ENCODE assay signal across 8 mouse cellular contexts in genomic region chr8:94098081-94098974, GRCm38 (mm10). TPM values are rescaled to one million over a fixed set of nuclear protein-coding genes. Genes with fewer than 3 reads are reported as not detected.
A peak's percentile ranks its signal among the peaks of the same experiment; 100 is the strongest.
DNase-seq lines count a peak whose midpoint lies in the region; ATAC-seq and TF ChIP-seq lines count a peak whose summit lies in the region.

Gene Bbs2, minus strand, starts transcription at chr8:94098928.

- TF ChIP-seq EP300 in ES-Bruce4 (IDR thresholded peaks at IDR 0.05; ENCODE audit: insufficient read depth, low read depth, low read length): no peak
- TF ChIP-seq EP300 in liver, postnatal 0 days (IDR thresholded peaks at IDR 0.05; ENCODE audit: low read depth): no peak

- peak within 1 kb of the TSS; percentile 69 for H3K4me2 ChIP-seq in forebrain, embryonic 13.5 days
- H3K4me2 ChIP-seq in liver, postnatal 0 days (ENCODE audit: low read depth, low read length): peak within 1 kb of the TSS; percentile 68
- peak within 1 kb of the TSS; percentile 55 for H3K4me2 ChIP-seq in neural tube, embryonic 14.5 days (ENCODE audit: low read depth, low read length)

- H3K27ac ChIP-seq in ES-Bruce4 (ENCODE audit: insufficient read depth, low read length): peak within 1 kb of the TSS; percentile 59
- peak within 1 kb of the TSS; percentile 99 for H3K27ac ChIP-seq in forebrain, embryonic 13.5 days
- peak within 1 kb of the TSS; percentile 79 for H3K27ac ChIP-seq in liver, postnatal 0 days (ENCODE audit: low read depth)
- peak within 1 kb of the TSS; percentile 93 for H3K27ac ChIP-seq in neural tube, embryonic 14.5 days (ENCODE audit: low read depth, low read length)

- no peaks in the 10 kb centered on the region for H3K36me3 ChIP-seq in ES-Bruce4 (ENCODE audit: control insufficient read depth, insufficient read depth, low read length, poor library complexity, severe bottlenecking)
- H3K36me3 ChIP-seq in forebrain, embryonic 13.5 days (ENCODE audit: poor library complexity, severe bottlenecking): no peaks in the 10 kb centered on the region
- no peaks in the 10 kb centered on the region for H3K36me3 ChIP-seq in liver, postnatal 0 days (replicated peaks; ENCODE audit: insufficient read depth, low read length)
- no peaks in the 10 kb centered on the region for H3K36me3 ChIP-seq in neural tube, embryonic 14.5 days (ENCODE audit: control insufficient read depth, insufficient read depth, low read length)

- no peaks in the 10 kb centered on the region for H3K4me1 ChIP-seq in ES-Bruce4 (ENCODE audit: control insufficient read depth, insufficient read depth, low read length)
- peaks cover 18% of the 10 kb centered on the region for H3K4me1 ChIP-seq in forebrain, embryonic 13.5 days
- peaks cover 10% of the 10 kb centered on the region for H3K4me1 ChIP-seq in liver, postnatal 0 days (ENCODE audit: insufficient read depth)
- H3K4me1 ChIP-seq in neural tube, embryonic 14.5 days (ENCODE audit: control insufficient read depth, insufficient read depth, low read length): peaks cover 7% of the 10 kb centered on the region; the same call in 1 of the 2 replicates

- H3K4me3 ChIP-seq in ES-Bruce4 (ENCODE audit: low read depth, low read length): peak within 1 kb of the TSS; percentile 69
- H3K4me3 ChIP-seq in forebrain, embryonic 13.5 days: peak within 1 kb of the TSS; percentile 53
- H3K4me3 ChIP-seq in liver, postnatal 0 days (ENCODE audit: low read depth, low read length): peak within 1 kb of the TSS; percentile 64
- H3K4me3 ChIP-seq in neural tube, embryonic 14.5 days (ENCODE audit: low read depth, low read length): peak within 1 kb of the TSS; percentile 44

- 1% methylated on average over 61 of the region's 61 CpGs for WGBS in forebrain, embryonic 13.5 days
- WGBS in large intestine, adult 2 months: 1% methylated on average over 61 of the region's 61 CpGs
- WGBS in liver, postnatal 0 days (ENCODE audit: insufficient replicate concordance): 3% methylated on average over 61 of the region's 61 CpGs
- under 1% methylated on average over 61 of the region's 61 CpGs for WGBS in neural tube, embryonic 14.5 days

- H3K9ac ChIP-seq in ES-Bruce4 (ENCODE audit: low read depth, poor library complexity, severe bottlenecking): peak within 1 kb of the TSS; percentile 38
- H3K9ac ChIP-seq in forebrain, embryonic 13.5 days: peak within 1 kb of the TSS; percentile 73
- H3K9ac ChIP-seq in liver, postnatal 0 days (replicated peaks): peak within 1 kb of the TSS; percentile 55
- peak within 1 kb of the TSS; percentile 51 for H3K9ac ChIP-seq in neural tube, embryonic 14.5 days (replicated peaks; ENCODE audit: low read depth, low read length)

- H3K27me3 ChIP-seq in ES-Bruce4 (ENCODE audit: control insufficient read depth, insufficient read depth, low read length, poor library complexity, severe bottlenecking): no peaks in the 10 kb centered on the region
- no peaks in the 10 kb centered on the region for H3K27me3 ChIP-seq in forebrain, embryonic 13.5 days
- H3K27me3 ChIP-seq in liver, postnatal 0 days (ENCODE audit: insufficient read depth, low read length): no peaks in the 10 kb centered on the region
- no peaks in the 10 kb centered on the region for H3K27me3 ChIP-seq in neural tube, embryonic 14.5 days (ENCODE audit: control insufficient read depth, insufficient read depth, low read length)

- H3K9me3 ChIP-seq in ES-Bruce4 (replicated peaks; ENCODE audit: control insufficient read depth, insufficient read depth, low read length, poor library complexity, severe bottlenecking): no peaks in the 10 kb centered on the region
- no peaks in the 10 kb centered on the region for H3K9me3 ChIP-seq in forebrain, embryonic 13.5 days (replicated peaks)
- no peaks in the 10 kb centered on the region for H3K9me3 ChIP-seq in liver, postnatal 0 days (ENCODE audit: low read length)
- no peaks in the 10 kb centered on the region for H3K9me3 ChIP-seq in neural tube, embryonic 14.5 days (ENCODE audit: control insufficient read depth, low read length)

- intact Hi-C loops in heart, postnatal 10 days (cut with DNase I): no loop called here

- ATAC-seq in cerebellum, adult (ENCODE audit: insufficient number of reproducible peaks, low FRiP score, low TSS enrichment): peak; percentile 99
- peak; percentile 99 for ATAC-seq in forebrain, embryonic 13.5 days
- peak; percentile 100 for ATAC-seq in liver, postnatal 0 days
- peak; percentile 99 for ATAC-seq in neural tube, embryonic 14.5 days (ENCODE audit: low read depth)

- DNase-seq in heart, postnatal 10 days: peak; percentile 99 to 100
- peak; percentile 99 for DNase-seq in large intestine, adult 2 months (ENCODE audit: low read depth, low spot score)
- peak; percentile 98 for DNase-seq in liver, postnatal 0 days
- DNase-seq in testis, postnatal 10 days (ENCODE audit: low spot score): peak; percentile 99

- peak; percentile 93 for TF ChIP-seq POLR2A in ES-Bruce4 (IDR thresholded peaks at IDR 0.05; ENCODE audit: insufficient read depth, low read length)

- peak; percentile 31 for TF ChIP-seq CTCF in ES-Bruce4 (IDR thresholded peaks at IDR 0.05; ENCODE audit: low read depth, low read length)
- peak; percentile 66 for TF ChIP-seq CTCF in liver, postnatal 0 days (IDR thresholded peaks at IDR 0.05; ENCODE audit: low read depth)

RNA-seq across cellular contexts. Expression of gene Bbs2, which starts in this region (rescaled TPM):
- 12.8 and 19.3 TPM in 2 replicates for polyA plus RNA-seq in ES-Bruce4 (2011; ENCODE audit: insufficient read depth, insufficient read length, low read depth, missing spikeins)
- polyA plus RNA-seq in forebrain, embryonic 13.5 days (2015; fragmentation: Nextera tagmentation; extraction: Ambion mirVana): 16.9 and 23.7 TPM in 2 replicates
- total RNA-seq in heart, postnatal 10 days (2021): 1 to 10 TPM; 6.8 to 8.7 TPM
- 6.5 TPM in 2 replicates for polyA plus RNA-seq in large intestine, adult 2 months (2012; rRNA removed)
- polyA plus RNA-seq in liver, postnatal 0 days (2015; fragmentation: Nextera tagmentation; extraction: Ambion mirVana): 1.5 and 1.8 TPM in 2 replicates
- 22.8 and 24.6 TPM in 2 replicates for polyA plus RNA-seq in neural tube, embryonic 14.5 days (2014; fragmentation: Nextera tagmentation; extraction: Ambion mirVana)

Comparison
In these comparisons a context has a peak if more than half of its experiments do, and no peak if none do; other contexts are left out.
1. Peak in every context shown above with its lines: DNase-seq, ATAC-seq, H3K4me3 ChIP-seq and H3K27ac ChIP-seq.